Mouse (Mus musculus): ENCODE results near the gene BC048403. TPM values are rescaled to one million over a fixed set of nuclear protein-coding genes. Genes with fewer than 3 reads are reported as not detected.

Gene BC048403
- 2.8 and 3.6 TPM in 2 replicates for polyA plus RNA-seq (2016; fragmentation: Nextera tagmentation; extraction: Ambion mirVana)

- H3K9me3 ChIP-seq = 0 out of 2 replicates have a peak, but pooled peaks cover 5% of the 10 kb centered on the region
- peak within 1 kb of the TSS; percentile 94 for H3K4me3 ChIP-seq
- H3K4me1 ChIP-seq = peaks cover 28% of the 10 kb centered on the region
- DNase-seq (ENCODE audit: low spot score) = peak; percentile 92
- H3K27ac ChIP-seq (replicated peaks) = peak within 1 kb of the TSS; percentile 93
- H3K36me3 ChIP-seq (replicated peaks) = peaks cover 4% of the 10 kb centered on the region
- H3K27me3 ChIP-seq (replicated peaks; ENCODE audit: low read depth, poor library complexity, severe bottlenecking) = no peaks in the 10 kb centered on the region
- WGBS = under 1% methylated on average over 68 of the region's 68 CpGs
Observed at GRCm38 (mm10) chr10:121739548-121740505, at the start of gene BC048403. Gene BC048403 (plus strand): TSS chr10:121739937.

- peak overlapping the region; percentile 39; the same call in 1 of the 2 replicates for H3K4me3 ChIP-seq
- no peaks in the 10 kb centered on the region for H3K9me3 ChIP-seq
- H3K27ac ChIP-seq (replicated peaks) = peak overlapping the region; percentile 19; the same call in 1 of the 2 replicates
- 46% methylated on average over 18 of the region's 18 CpGs for WGBS
- H3K27me3 ChIP-seq (replicated peaks; ENCODE audit: low read depth, poor library complexity, severe bottlenecking) = no peaks in the 10 kb centered on the region
- no peaks in the 10 kb centered on the region for H3K36me3 ChIP-seq (replicated peaks)
- H3K4me1 ChIP-seq = peaks cover 8% of the 10 kb centered on the region; the same call in 1 of the 2 replicates
- peak; percentile 16 for DNase-seq (ENCODE audit: low spot score)
Observed at GRCm38 (mm10) chr10:121692944-121693579, 46.7 kb upstream of the BC048403 start.

- Histone ChIP-seq H3K27ac (replicated peaks) (no peak overlapping the region), H3K36me3 (replicated peaks) (no peaks in the 10 kb centered on the region), H3K9me3 (no peaks in the 10 kb centered on the region), H3K27me3 (replicated peaks; ENCODE audit: low read depth, poor library complexity, severe bottlenecking) (no peaks in the 10 kb centered on the region), H3K4me3 (no peak overlapping the region), H3K4me1 (peaks cover 8% of the 10 kb centered on the region; the same call in 1 of the 2 replicates)
- 83% methylated on average over 11 of the region's 11 CpGs for WGBS
- no peak for DNase-seq (ENCODE audit: low spot score)
Observed at GRCm38 (mm10) chr10:121694567-121694966, 45.2 kb upstream of the BC048403 start.

GRCm38 (mm10) chr10:121701296-121702248, 38.2 kb upstream of the BC048403 start:
- Histone ChIP-seq H3K9me3 (no peaks in the 10 kb centered on the region), H3K27me3 (replicated peaks; ENCODE audit: low read depth, poor library complexity, severe bottlenecking) (no peaks in the 10 kb centered on the region), H3K36me3 (replicated peaks) (no peaks in the 10 kb centered on the region), H3K27ac (replicated peaks) (no peak overlapping the region), H3K4me3 (no peak overlapping the region), H3K4me1 (no peaks in the 10 kb centered on the region)
- peak; percentile 29 for DNase-seq (ENCODE audit: low spot score)
- WGBS = 68% methylated on average over 11 of the region's 11 CpGs

- Histone ChIP-seq H3K36me3 (replicated peaks) (no peaks in the 10 kb centered on the region), H3K4me3 (no peak overlapping the region), H3K27me3 (replicated peaks; ENCODE audit: low read depth, poor library complexity, severe bottlenecking) (no peaks in the 10 kb centered on the region), H3K9me3 (no peaks in the 10 kb centered on the region), H3K4me1 (no peaks in the 10 kb centered on the region), H3K27ac (replicated peaks) (no peak overlapping the region)
- DNase-seq (ENCODE audit: low spot score) = no peak
- WGBS = 87% methylated on average over 6 of the region's 6 CpGs
Observed at GRCm38 (mm10) chr10:121703619-121704018, 36.1 kb upstream of the BC048403 start.

- Histone ChIP-seq H3K9me3 (no peaks in the 10 kb centered on the region), H3K27me3 (replicated peaks; ENCODE audit: low read depth, poor library complexity, severe bottlenecking) (no peaks in the 10 kb centered on the region), H3K4me1 (no peaks in the 10 kb centered on the region), H3K4me3 (no peak overlapping the region), H3K36me3 (replicated peaks) (no peaks in the 10 kb centered on the region), H3K27ac (replicated peaks) (no peak overlapping the region)
- WGBS = 92% methylated on average over 6 of the region's 6 CpGs
- no peak for DNase-seq (ENCODE audit: low spot score)
Observed at GRCm38 (mm10) chr10:121704871-121705270, 34.9 kb upstream of the BC048403 start.

GRCm38 (mm10) chr10:121705399-121706163, 34.2 kb upstream of the BC048403 start:
- 92% methylated on average over 15 of the region's 15 CpGs for WGBS
- Histone ChIP-seq H3K9me3 (no peaks in the 10 kb centered on the region), H3K27ac (replicated peaks) (no peak overlapping the region), H3K4me3 (no peak overlapping the region), H3K27me3 (replicated peaks; ENCODE audit: low read depth, poor library complexity, severe bottlenecking) (no peaks in the 10 kb centered on the region), H3K4me1 (no peaks in the 10 kb centered on the region), H3K36me3 (replicated peaks) (no peaks in the 10 kb centered on the region)
- DNase-seq (ENCODE audit: low spot score) = no peak

GRCm38 (mm10) chr10:121716862-121717261, 22.9 kb upstream of the BC048403 start:
- H3K36me3 ChIP-seq (replicated peaks) = no peaks in the 10 kb centered on the region
- no peaks in the 10 kb centered on the region for H3K27me3 ChIP-seq (replicated peaks; ENCODE audit: low read depth, poor library complexity, severe bottlenecking)
- H3K9me3 ChIP-seq = peaks cover 16% of the 10 kb centered on the region; the same call in 1 of the 2 replicates
- no peak overlapping the region for H3K27ac ChIP-seq (replicated peaks)
- 0 out of 2 replicates have a peak, but pooled peaks cover 3% of the 10 kb centered on the region for H3K4me1 ChIP-seq
- DNase-seq (ENCODE audit: low spot score) = no peak
- H3K4me3 ChIP-seq = no peak overlapping the region

- no peak for DNase-seq (ENCODE audit: low spot score)
- Histone ChIP-seq H3K27me3 (replicated peaks; ENCODE audit: low read depth, poor library complexity, severe bottlenecking) (no peaks in the 10 kb centered on the region), H3K27ac (replicated peaks) (no peak overlapping the region), H3K4me3 (no peak overlapping the region), H3K9me3 (peaks cover 22% of the 10 kb centered on the region; the same call in 1 of the 2 replicates), H3K4me1 (0 out of 2 replicates have a peak, but pooled peaks cover 3% of the 10 kb centered on the region), H3K36me3 (replicated peaks) (no peaks in the 10 kb centered on the region)
- WGBS = 93% methylated on average over 18 of the region's 18 CpGs
Observed at GRCm38 (mm10) chr10:121718896-121719585, 20.7 kb upstream of the BC048403 start.

- Histone ChIP-seq H3K4me3 (no peak overlapping the region), H3K36me3 (replicated peaks) (no peaks in the 10 kb centered on the region), H3K9me3 (peaks cover 22% of the 10 kb centered on the region; the same call in 1 of the 2 replicates), H3K27ac (replicated peaks) (no peak overlapping the region), H3K27me3 (replicated peaks; ENCODE audit: low read depth, poor library complexity, severe bottlenecking) (no peaks in the 10 kb centered on the region), H3K4me1 (0 out of 2 replicates have a peak, but pooled peaks cover 3% of the 10 kb centered on the region)
- 95% methylated on average over 13 of the region's 13 CpGs for WGBS
- no peak for DNase-seq (ENCODE audit: low spot score)
Observed at GRCm38 (mm10) chr10:121720701-121721100, 19.0 kb upstream of the BC048403 start.

GRCm38 (mm10) chr10:121726505-121726904, 13.2 kb upstream of the BC048403 start:
- Histone ChIP-seq H3K9me3 (peaks cover 9% of the 10 kb centered on the region; the same call in 1 of the 2 replicates), H3K36me3 (replicated peaks) (no peaks in the 10 kb centered on the region), H3K27me3 (replicated peaks; ENCODE audit: low read depth, poor library complexity, severe bottlenecking) (no peaks in the 10 kb centered on the region), H3K4me3 (no peak overlapping the region), H3K4me1 (no peaks in the 10 kb centered on the region), H3K27ac (replicated peaks) (no peak overlapping the region)
- no peak for DNase-seq (ENCODE audit: low spot score)
- WGBS = 75% methylated on average over 4 of the region's 4 CpGs
